Mouse (Mus musculus) hindbrain, postnatal 0 days (tissue): Measurements from ENCODE around the gene Washc4. TPM values are rescaled to one million over a fixed set of nuclear protein-coding genes. Genes with fewer than 3 reads are reported as not detected.

Experiments
- ATAC-seq: fragments of 200-750 bp; cut with Nextera tagmentation; 2 replicates; pipeline ENCODE4 v1.8.0; 2017; ENCODE audit warnings: mild to moderate bottlenecking, moderate TSS enrichment, moderate library complexity
- DNase-seq: peaks from one replicate; pipeline ENCODE4 v3.0.0-alpha.2; 2015; ENCODE audit warnings: low spot score
- H3K27ac ChIP-seq: fragments of 300-500 bp; sonication (generic); 2 replicates; pipeline ENCODE4 v1.5.1; 2014; ENCODE audit warnings: mild to moderate bottlenecking
- H3K27me3 ChIP-seq: fragments of 300-500 bp; sonication (generic); 2 replicates; pipeline ENCODE4 v1.6.1; 2014; ENCODE audit warnings: low read length, mixed read lengths; ENCODE audit not compliant: insufficient read depth
- H3K36me3 ChIP-seq: fragments of 300-500 bp; sonication (generic); 2 replicates; pipeline ENCODE4 v1.6.1; 2014; ENCODE audit warnings: low read length, mixed read lengths; ENCODE audit not compliant: insufficient read depth
- H3K4me1 ChIP-seq: fragments of 300-500 bp; sonication (generic); 2 replicates; pipeline ENCODE4 v1.6.1; 2014; ENCODE audit warnings: antibody characterized with exemption, low read length, mixed read lengths; ENCODE audit not compliant: insufficient read depth
- H3K4me2 ChIP-seq: fragments of 300-500 bp; sonication (generic); 2 replicates; pipeline ENCODE4 v1.6.1; 2014; ENCODE audit warnings: low read depth, mild to moderate bottlenecking, low read length, moderate library complexity, mixed read lengths
- H3K4me3 ChIP-seq: fragments of 300-500 bp; sonication (generic); 2 replicates; pipeline ENCODE4 v1.5.1; 2014; ENCODE audit warnings: low read length
- H3K9ac ChIP-seq: fragments of 300-500 bp; sonication (generic); replicated peaks from 2 replicates; pipeline ENCODE4 v1.6.1; 2014; ENCODE audit warnings: mild to moderate bottlenecking, low read length, moderate library complexity, mixed read lengths
- H3K9me3 ChIP-seq: fragments of 300-500 bp; sonication (generic); 2 replicates; pipeline ENCODE4 v1.6.1; 2016; ENCODE audit warnings: low read length, mixed read lengths
- CTCF ChIP-seq: IDR thresholded peaks from 2 replicates; pipeline ENCODE4 v1.5.1; 2016; ENCODE audit warnings: antibody characterized with exemption, control low read depth, low read depth
- WGBS: fragments of 180-500 bp; shearing (Covaris S2); extraction: QIAGEN DNeasy Blood & Tissue Kit; methylation state at CpG from one replicate; pipeline ENCODE4 v1.1.7; 2014; 5-methylcytosine and 5-hydroxymethylcytosine counted together
- polyA plus RNA-seq: library from polyadenylated mRNA; unstranded; fragments of >200 nt; fragmentation: Nextera tagmentation; extraction: Ambion mirVana; gene quantifications from 2 replicates; pipeline ENCODE4 v1.2.1, GENCODE M21; 2015
- total RNA-seq: library from RNA; depleted of rRNA; stranded (reverse); fragments of >200 nt; gene quantifications from 2 replicates; pipeline ENCODE4 v1.2.3, GENCODE M21; 2014

The Washc4 gene
- total and polyA plus RNA-seq, 2 experiments from 2014 or later = 17.6 to 18.5 TPM

DNA sequence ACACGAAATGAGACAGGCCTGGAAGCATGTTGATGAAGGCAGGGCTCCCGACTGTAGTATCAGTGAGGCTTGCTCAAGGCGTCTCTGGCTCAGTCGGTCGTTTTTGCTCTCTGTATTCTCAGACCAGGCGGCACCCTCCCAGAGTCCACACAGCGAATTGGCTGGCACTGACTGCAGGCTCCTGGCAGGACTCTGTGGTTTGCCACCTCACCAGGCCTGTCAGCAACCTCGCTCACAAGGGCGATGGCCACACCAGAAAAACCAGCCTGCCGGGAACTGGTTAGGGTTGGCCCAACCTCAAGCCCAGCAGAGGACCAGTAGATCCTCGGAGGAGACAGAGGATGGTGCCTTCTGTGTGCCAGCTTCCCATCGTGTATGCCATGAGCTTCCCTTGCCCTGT, 81.3 kb downstream of the Washc4 start:
- H3K4me3 ChIP-seq = no peak overlapping the region
- peaks cover 4% of the 10 kb centered on the region for H3K36me3 ChIP-seq
- TF ChIP-seq CTCF = no peak
- peak overlapping the region; percentile 45; the same call in 1 of the 2 replicates for H3K27ac ChIP-seq
- no peaks in the 10 kb centered on the region for H3K27me3 ChIP-seq
- H3K9me3 ChIP-seq = no peaks in the 10 kb centered on the region
- no peak overlapping the region for H3K4me2 ChIP-seq
- ATAC-seq (peak; percentile 48; the same call in 1 of the 2 replicates), DNase-seq (peak; percentile 29)
- no peak overlapping the region for H3K9ac ChIP-seq
- H3K4me1 ChIP-seq = no peaks in the 10 kb centered on the region
- 73% methylated on average over 12 of the region's 12 CpGs for WGBS

DNA sequence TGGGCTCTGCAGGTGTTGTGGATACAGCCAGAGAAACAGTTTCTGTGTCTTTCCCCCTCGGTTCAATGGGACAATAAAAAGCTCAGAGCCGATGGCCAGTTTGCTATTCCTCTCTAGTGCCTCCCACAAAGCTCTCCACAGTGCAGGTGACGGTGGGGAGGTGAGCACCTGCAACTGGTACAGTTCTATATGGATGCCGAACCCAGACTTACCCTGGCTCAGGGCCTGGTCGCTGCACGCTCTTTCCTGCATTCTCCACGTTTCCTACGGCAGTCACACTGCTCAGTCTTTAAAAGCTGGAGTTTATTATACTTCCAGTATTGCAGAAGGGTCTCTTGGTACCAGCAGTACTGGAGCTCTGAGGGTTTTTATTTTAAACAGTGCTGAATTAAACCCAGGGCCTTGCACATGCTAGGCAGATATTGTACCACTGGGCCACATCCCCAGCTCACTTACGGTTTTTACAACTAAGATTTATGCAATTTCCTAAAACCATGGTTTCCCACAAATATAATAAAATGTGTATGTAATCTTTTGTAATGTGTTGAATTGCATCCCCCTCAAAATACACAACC, 83.6 kb downstream of the Washc4 start:
- H3K4me2 ChIP-seq = no peak overlapping the region
- no peaks in the 10 kb centered on the region for H3K27me3 ChIP-seq
- H3K27ac ChIP-seq = no peak overlapping the region
- H3K4me1 ChIP-seq = no peaks in the 10 kb centered on the region
- no peak for TF ChIP-seq CTCF
- DNase-seq = no peak
- no peak overlapping the region for H3K4me3 ChIP-seq
- 90% methylated on average over 9 of the region's 9 CpGs for WGBS
- peaks cover 9% of the 10 kb centered on the region for H3K36me3 ChIP-seq
- no peaks in the 10 kb centered on the region for H3K9me3 ChIP-seq
- H3K9ac ChIP-seq = no peak overlapping the region
- ATAC-seq = no peak

DNA sequence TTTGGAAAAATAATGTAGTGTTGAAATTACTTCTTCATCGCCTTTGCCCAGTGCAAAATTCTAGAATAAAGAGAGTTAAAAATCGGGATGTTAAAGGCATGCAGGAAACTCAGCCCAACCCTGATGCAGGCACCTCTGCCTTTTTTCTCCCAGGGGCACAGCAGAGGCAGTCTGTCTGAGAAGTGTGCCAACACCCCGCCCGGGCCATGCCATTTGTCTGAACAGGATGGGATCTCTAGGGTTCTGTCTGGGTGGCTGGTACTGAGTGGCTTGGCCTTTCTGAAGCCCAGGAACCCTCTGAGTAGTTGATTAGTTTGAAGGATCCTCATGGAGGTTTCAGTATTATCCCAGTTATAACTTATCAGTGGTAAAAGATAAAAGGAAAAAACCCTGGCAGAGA, 84.7 kb downstream of the Washc4 start:
- Histone ChIP-seq H3K4me2 (no peak overlapping the region), H3K27ac (no peak overlapping the region), H3K4me3 (no peak overlapping the region), H3K9me3 (no peaks in the 10 kb centered on the region), H3K27me3 (no peaks in the 10 kb centered on the region), H3K36me3 (peaks cover 9% of the 10 kb centered on the region), H3K4me1 (no peaks in the 10 kb centered on the region), H3K9ac (no peak overlapping the region)
- DNase-seq = no peak
- WGBS = 83% methylated on average over 4 of the region's 4 CpGs
- TF ChIP-seq CTCF = no peak
- ATAC-seq = no peak

- Histone ChIP-seq H3K27me3 (no peaks in the 10 kb centered on the region), H3K36me3 (peaks cover 7% of the 10 kb centered on the region), H3K4me2 (no peak overlapping the region), H3K27ac (peak overlapping the region; percentile 15; the same call in 1 of the 2 replicates), H3K4me3 (no peak overlapping the region), H3K9ac (no peak overlapping the region), H3K4me1 (0 out of 2 replicates have a peak, but pooled peaks cover 1% of the 10 kb centered on the region), H3K9me3 (no peaks in the 10 kb centered on the region)
- DNase-seq (peak; percentile 51), ATAC-seq (no peak)
- no peak for TF ChIP-seq CTCF
- WGBS = 61% methylated on average over 12 of the region's 12 CpGs
Measured at GRCm38 (mm10) chr10:83629190-83629781, 85.7 kb downstream of the Washc4 start.

- no peak for TF ChIP-seq CTCF
- no peak overlapping the region for H3K9ac ChIP-seq
- peaks cover 5% of the 10 kb centered on the region; the same call in 1 of the 2 replicates for H3K36me3 ChIP-seq
- H3K27ac ChIP-seq = no peak overlapping the region
- H3K4me1 ChIP-seq = 0 out of 2 replicates have a peak, but pooled peaks cover 3% of the 10 kb centered on the region
- H3K9me3 ChIP-seq = no peaks in the 10 kb centered on the region
- ATAC-seq = no peak
- 93% methylated on average over 5 of the region's 5 CpGs for WGBS
- H3K4me3 ChIP-seq = no peak overlapping the region
- DNase-seq = no peak
- no peak overlapping the region for H3K4me2 ChIP-seq
- no peaks in the 10 kb centered on the region for H3K27me3 ChIP-seq
Measured at GRCm38 (mm10) chr10:83629878-83630277, 86.3 kb downstream of the Washc4 start.

DNA sequence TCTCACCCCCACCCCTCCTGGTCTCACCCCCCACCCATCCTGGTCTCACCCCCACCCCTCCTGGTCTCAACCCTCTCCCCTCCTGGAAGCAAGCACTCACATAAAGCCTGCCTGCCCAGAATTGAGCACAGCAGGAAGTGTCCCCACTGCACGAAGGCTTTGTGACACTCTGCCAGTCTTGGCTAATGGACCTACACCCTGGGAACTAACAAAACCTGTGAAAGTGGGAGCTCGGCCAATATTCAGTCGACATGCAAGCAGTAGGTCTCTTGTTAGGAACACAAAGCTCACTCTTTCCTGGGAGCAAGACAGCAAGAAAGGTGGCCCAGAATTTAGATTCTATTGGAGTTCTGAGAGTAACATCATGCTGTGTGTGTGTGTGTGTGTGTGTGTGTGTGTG, 87.3 kb downstream of the Washc4 start:
- WGBS = 20% methylated on average over 3 of the region's 3 CpGs
- peaks cover 5% of the 10 kb centered on the region; the same call in 1 of the 2 replicates for H3K36me3 ChIP-seq
- H3K9me3 ChIP-seq = no peaks in the 10 kb centered on the region
- peak overlapping the region; percentile 71; the same call in 1 of the 2 replicates for H3K27ac ChIP-seq
- no peak for TF ChIP-seq CTCF
- ATAC-seq = peak; percentile 77
- H3K4me1 ChIP-seq = 0 out of 2 replicates have a peak, but pooled peaks cover 3% of the 10 kb centered on the region
- H3K27me3 ChIP-seq = no peaks in the 10 kb centered on the region
- no peak overlapping the region for H3K9ac ChIP-seq
- DNase-seq = peak; percentile 88
- H3K4me3 ChIP-seq = no peak overlapping the region
- no peak overlapping the region for H3K4me2 ChIP-seq

DNA sequence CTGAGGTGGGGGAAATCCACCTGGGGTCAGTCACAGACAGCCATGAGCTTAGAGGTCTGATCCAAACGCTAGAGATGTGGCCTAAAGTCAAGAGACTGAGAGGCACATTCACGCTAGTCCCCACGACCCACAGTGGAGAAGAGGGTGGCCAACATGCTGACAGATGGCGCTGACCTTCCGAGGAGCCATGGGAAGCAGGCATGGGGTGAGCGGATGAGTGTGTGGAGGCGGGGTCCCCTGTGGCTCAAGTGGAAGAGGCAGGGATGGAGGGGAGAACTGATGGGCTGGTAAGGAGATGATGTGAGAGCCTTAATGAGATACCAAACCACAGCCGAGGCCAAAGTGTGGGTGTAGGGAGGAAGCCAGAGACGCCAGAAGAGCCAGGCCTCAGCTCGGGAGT, 88.2 kb downstream of the Washc4 start:
- H3K36me3 ChIP-seq = peaks cover 5% of the 10 kb centered on the region; the same call in 1 of the 2 replicates
- H3K27ac ChIP-seq = peak overlapping the region; percentile 71; the same call in 1 of the 2 replicates
- H3K4me1 ChIP-seq = 0 out of 2 replicates have a peak, but pooled peaks cover 3% of the 10 kb centered on the region
- no peaks in the 10 kb centered on the region for H3K27me3 ChIP-seq
- H3K4me2 ChIP-seq = no peak overlapping the region
- TF ChIP-seq CTCF = no peak
- DNase-seq (no peak), ATAC-seq (no peak)
- no peaks in the 10 kb centered on the region for H3K9me3 ChIP-seq
- WGBS = 77% methylated on average over 10 of the region's 10 CpGs
- H3K4me3 ChIP-seq = no peak overlapping the region
- no peak overlapping the region for H3K9ac ChIP-seq
